Mouse (Mus musculus) erythroblast, embryonic 14.5 days (primary cell): ENCODE data around the gene Dhfr. TPM values are rescaled to one million over a fixed set of nuclear protein-coding genes. Genes with fewer than 3 reads are reported as not detected.

Source experiments
- H3K27me3 ChIP-seq: 2 replicates; pipeline ENCODE4 v1.6.1; 2012; ENCODE audit warnings: inconsistent platforms; ENCODE audit not compliant: control insufficient read depth
- H3K36me3 ChIP-seq: 2 replicates; pipeline ENCODE4 v1.6.1; 2012; ENCODE audit warnings: mild to moderate bottlenecking, inconsistent platforms; ENCODE audit not compliant: control insufficient read depth
- H3K4me1 ChIP-seq: 2 replicates; pipeline ENCODE4 v1.6.1; 2012; ENCODE audit warnings: inconsistent platforms; ENCODE audit not compliant: control insufficient read depth
- H3K4me3 ChIP-seq: replicated peaks from 2 replicates; pipeline ENCODE3; 2012; ENCODE audit warnings: moderate library complexity, mild to moderate bottlenecking, inconsistent platforms
- H3K9me3 ChIP-seq: 2 replicates; pipeline ENCODE4 v1.6.1; 2012; ENCODE audit warnings: low read length, inconsistent platforms, mixed read lengths; ENCODE audit not compliant: control insufficient read depth
- GATA1 ChIP-seq: IDR thresholded peaks from 2 replicates; pipeline ENCODE4 v1.6.1; 2012; ENCODE audit warnings: low read length, inconsistent platforms, mixed read lengths
- TAL1 ChIP-seq: IDR thresholded peaks from 3 replicates; pipeline ENCODE4 v1.6.1; 2012; ENCODE audit warnings: low read length, inconsistent platforms, mixed read lengths
- polyA plus RNA-seq: library from polyadenylated mRNA; stranded (reverse); fragments of >175 nt; gene quantifications from 2 replicates; pipeline ENCODE4 v1.2.3, GENCODE M21; 2012

Dhfr gene
- polyA plus RNA-seq, 1 experiment: 0.23 TPM

DNA sequence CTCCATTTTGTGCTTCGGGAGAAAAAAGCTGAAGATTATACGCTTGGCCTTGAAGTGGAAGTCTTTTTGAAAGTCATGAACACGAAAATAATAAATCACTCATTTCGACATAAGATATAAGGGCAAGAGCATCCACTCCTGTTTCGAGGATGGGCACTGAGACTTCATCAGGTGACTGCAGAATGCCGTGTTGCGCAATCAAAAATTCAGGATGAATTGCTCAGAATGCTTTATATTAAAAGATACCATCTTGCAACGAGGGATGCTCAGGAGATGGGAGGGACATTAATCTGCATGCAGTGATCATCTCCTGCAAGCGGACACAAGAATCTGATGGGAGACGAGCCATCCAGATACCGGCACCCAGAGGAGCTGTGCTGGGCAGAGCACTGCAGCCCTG lies 65.1 kb downstream of the Dhfr start:
- no peak for TF ChIP-seq GATA1
- no peak for TF ChIP-seq TAL1
- no peaks in the 10 kb centered on the region for H3K9me3 ChIP-seq
- no peak overlapping the region for H3K4me3 ChIP-seq
- H3K4me1 ChIP-seq: no peaks in the 10 kb centered on the region
- no peaks in the 10 kb centered on the region for H3K36me3 ChIP-seq
- H3K27me3 ChIP-seq: peaks cover 21% of the 10 kb centered on the region

GRCm38 (mm10) chr13:92423711-92424110 lies 69.2 kb downstream of the Dhfr start:
- H3K4me1 ChIP-seq: peaks cover 6% of the 10 kb centered on the region
- no peak for TF ChIP-seq GATA1
- TF ChIP-seq TAL1: no peak
- peaks cover 3% of the 10 kb centered on the region; the same call in 1 of the 2 replicates for H3K9me3 ChIP-seq
- no peaks in the 10 kb centered on the region for H3K36me3 ChIP-seq
- peaks cover 61% of the 10 kb centered on the region for H3K27me3 ChIP-seq
- no peak overlapping the region for H3K4me3 ChIP-seq

DNA sequence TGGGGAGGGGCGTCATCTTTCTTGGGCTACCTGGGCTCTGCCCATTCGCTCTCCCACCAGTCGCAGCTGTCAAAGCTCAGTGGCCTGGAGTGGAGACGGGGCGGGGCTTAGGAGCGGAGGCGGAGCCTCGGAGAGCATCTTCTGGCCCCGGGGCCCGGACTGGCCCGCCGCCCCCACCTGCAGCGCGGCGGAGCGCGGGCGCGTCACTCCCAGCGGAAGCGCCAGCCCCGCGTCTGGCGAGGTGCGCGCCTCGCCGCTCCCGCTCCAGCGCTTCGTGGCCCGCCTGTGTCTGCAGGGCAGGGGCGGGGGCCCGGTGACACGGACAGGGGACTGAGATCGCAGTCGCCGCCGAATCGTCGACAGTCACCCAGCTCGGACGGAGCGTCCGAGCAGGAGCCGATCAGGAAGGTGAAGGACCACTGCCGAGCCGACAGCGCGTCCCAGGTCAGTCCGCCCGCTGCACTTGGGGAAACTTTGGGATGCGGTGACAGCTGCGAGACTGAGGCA lies 71.3 kb downstream of the Dhfr start, which contains the start of gene Ankrd34b:
Ankrd34b (plus strand) TSS at position 139 of the 507 bp plus-strand sequence.
- H3K4me3 ChIP-seq: no peak within 1 kb of the TSS

GRCm38 (mm10) chr13:92426294-92427051 lies 71.9 kb downstream of the Dhfr start:
- Histone ChIP-seq H3K4me1 (peaks cover 6% of the 10 kb centered on the region), H3K27me3 (peaks cover 67% of the 10 kb centered on the region), H3K36me3 (no peaks in the 10 kb centered on the region), H3K9me3 (peaks cover 3% of the 10 kb centered on the region; the same call in 1 of the 2 replicates), H3K4me3 (no peak overlapping the region)
- TF ChIP-seq GATA1 (no peak), TAL1 (no peak)

More for the DNA sequence above, 71.3 kb downstream of the Dhfr start, which contains the start of gene Ankrd34b:
- peaks cover 67% of the 10 kb centered on the region for H3K27me3 ChIP-seq
- TF ChIP-seq GATA1 (no peak), TAL1 (no peak)
- H3K9me3 ChIP-seq: peaks cover 3% of the 10 kb centered on the region; the same call in 1 of the 2 replicates
- H3K36me3 ChIP-seq: no peaks in the 10 kb centered on the region
- peaks cover 6% of the 10 kb centered on the region for H3K4me1 ChIP-seq

DNA sequence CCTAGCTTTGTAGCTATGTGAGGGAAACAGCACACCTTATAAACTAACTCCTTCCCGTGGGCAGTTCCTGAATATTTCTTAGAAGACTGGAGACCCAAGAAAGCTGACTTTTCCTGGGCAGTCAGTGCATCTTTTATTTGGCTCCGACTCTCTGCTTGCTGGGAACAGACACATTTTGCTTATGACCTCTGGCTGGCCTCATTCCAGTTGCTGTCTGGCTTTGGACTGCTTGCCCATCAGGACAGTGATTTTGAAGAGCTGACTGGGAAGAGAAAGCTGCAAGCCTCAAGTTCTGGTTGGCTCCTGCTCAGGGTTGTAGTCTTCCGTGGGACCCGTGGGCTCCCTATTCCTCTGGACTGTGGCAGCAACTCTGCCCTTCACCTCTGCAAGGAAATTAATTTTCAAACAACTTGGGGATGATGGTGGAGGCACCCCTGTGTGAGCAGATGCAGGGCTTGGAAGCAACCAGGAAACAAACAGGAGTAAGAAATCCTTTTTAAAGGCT lies 72.9 kb downstream of the Dhfr start:
- Histone ChIP-seq H3K4me3 (no peak overlapping the region), H3K4me1 (peaks cover 6% of the 10 kb centered on the region), H3K36me3 (no peaks in the 10 kb centered on the region), H3K9me3 (peaks cover 3% of the 10 kb centered on the region; the same call in 1 of the 2 replicates), H3K27me3 (peaks cover 67% of the 10 kb centered on the region)
- TF ChIP-seq TAL1 (no peak), GATA1 (no peak)

Other genes starting within 250 kb of the Dhfr start
- not detected in 2 replicates for gene Rasgrf2, start 223.1 kb upstream of the Dhfr start, polyA plus RNA-seq
- gene Gm20379, start 48.7 kb upstream of the Dhfr start, polyA plus RNA-seq: not detected in 2 replicates
- 0.37 and 0.54 TPM in 2 replicates for gene Msh3, start 277 bp downstream of the Dhfr start, polyA plus RNA-seq
- gene Ankrd34b, start 71.2 kb downstream of the Dhfr start, polyA plus RNA-seq: not detected in 2 replicates
- not detected in 2 replicates for gene Fam151b, start 129.3 kb downstream of the Dhfr start, polyA plus RNA-seq
- 0.01 TPM in 1 of 2 replicates, not detected in the other for gene Zfyve16, start 176.1 kb downstream of the Dhfr start, polyA plus RNA-seq
- gene Spz1, start 221.4 kb downstream of the Dhfr start, polyA plus RNA-seq: not detected in 2 replicates